Comparison of ENCODE assay signal across 8 mouse cellular contexts in the genomic region with DNA sequence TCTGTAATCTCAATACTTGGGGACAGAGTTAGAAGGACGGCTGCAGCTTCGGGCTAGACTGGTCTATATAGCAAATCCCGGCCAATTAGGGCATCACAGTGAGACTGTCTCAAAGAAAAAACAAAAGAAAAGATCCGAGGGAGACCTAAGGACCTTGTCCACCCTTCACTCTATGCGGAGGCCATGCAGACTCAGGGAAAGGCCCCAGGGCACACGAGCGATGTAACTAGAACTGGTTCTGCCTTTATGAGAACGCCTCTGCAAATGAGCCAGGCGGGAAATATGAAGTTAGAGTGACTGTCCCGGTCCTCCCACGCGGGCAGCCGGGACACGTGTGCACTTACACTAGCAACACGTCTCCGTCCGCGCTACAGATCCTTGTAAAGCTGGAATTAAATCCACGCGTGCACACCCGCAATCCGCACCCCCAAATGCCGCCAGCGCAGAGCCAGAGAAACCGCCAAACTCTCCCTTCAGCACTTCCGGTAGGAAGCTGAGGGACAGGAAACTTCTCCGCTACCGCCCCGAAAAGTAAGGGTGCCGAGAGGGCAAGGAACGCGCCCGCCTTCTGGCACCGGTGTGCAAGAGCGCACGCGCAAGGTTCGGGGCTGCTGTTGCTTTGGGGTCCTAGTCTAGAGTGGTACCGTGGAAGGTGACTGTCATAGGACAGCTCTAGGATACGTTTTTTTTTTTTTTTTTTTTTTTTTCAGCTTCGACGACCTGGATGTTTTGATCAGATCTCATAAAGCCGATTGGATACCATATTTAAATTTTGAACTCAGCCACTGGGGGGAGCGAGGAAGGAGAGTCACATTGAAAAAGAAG. TPM values are rescaled to one million over a fixed set of nuclear protein-coding genes. Genes with fewer than 3 reads are reported as not detected.
DNase-seq lines count a peak whose midpoint lies in the region; ATAC-seq lines count a peak whose summit lies in the region.

A gene (minus strand): TSS at position 492 of the 825 bp plus-strand sequence.

- peak within 1 kb of the TSS; percentile 72 for H3K9ac ChIP-seq in hindbrain, embryonic 16.5 days (ENCODE audit: low read depth, low read length)

- DNase-seq in T-cell, adult 2 months (ENCODE audit: low spot score), result peak; percentile 93
- DNase-seq in cerebellum, postnatal 36 days, result peak; percentile 94
- DNase-seq in gastrocnemius, adult 18-20 months (ENCODE audit: low spot score), result peak; percentile 94
- peak; percentile 95 to 96 for DNase-seq in left cerebral cortex, adult 18-20 months (ENCODE audit: low spot score in 2 of 2)
- DNase-seq in right cerebral cortex, adult 18-20 months, result peak; percentile 96
- DNase-seq in urinary bladder, postnatal 10 days (ENCODE audit: low spot score), result peak; percentile 68

- ATAC-seq in hindbrain, embryonic 16.5 days, result peak; percentile 98

- H3K27ac ChIP-seq in hindbrain, embryonic 16.5 days (ENCODE audit: low read depth, low read length), result peak within 1 kb of the TSS; percentile 52
- H3K27ac ChIP-seq in macrophage, result peak within 1 kb of the TSS; percentile 74

- peaks cover 12% of the 10 kb centered on the region for H3K4me1 ChIP-seq in hindbrain, embryonic 16.5 days (ENCODE audit: control insufficient read depth, insufficient read depth, low read depth, low read length)

- peak within 1 kb of the TSS; percentile 90 for H3K4me2 ChIP-seq in hindbrain, embryonic 16.5 days (ENCODE audit: low read length)

- peaks cover 49% of the 10 kb centered on the region for H3K79me2 ChIP-seq in macrophage (ENCODE audit: inconsistent target)

- peak within 1 kb of the TSS; percentile 73 for H3K4me3 ChIP-seq in hindbrain, embryonic 16.5 days (ENCODE audit: low read length)
- H3K4me3 ChIP-seq in macrophage (ENCODE audit: inconsistent target), result peak within 1 kb of the TSS; percentile 99

- no peaks in the 10 kb centered on the region for H3K9me3 ChIP-seq in hindbrain, embryonic 16.5 days (ENCODE audit: control insufficient read depth, low read length)

- no peaks in the 10 kb centered on the region for H3K27me3 ChIP-seq in hindbrain, embryonic 16.5 days (replicated peaks; ENCODE audit: control insufficient read depth, insufficient read depth, low read length)

- WGBS in hindbrain, embryonic 16.5 days, result under 1% methylated on average over 44 of the region's 44 CpGs
- under 1% methylated on average over 41 of the region's 44 CpGs for WGBS in macrophage (ENCODE audit: missing documents)

- H3K36me3 ChIP-seq in hindbrain, embryonic 16.5 days (ENCODE audit: control insufficient read depth, insufficient read depth, low read length), result peaks cover 12% of the 10 kb centered on the region
- peaks cover 23% of the 10 kb centered on the region for H3K36me3 ChIP-seq in macrophage (ENCODE audit: inconsistent target)

RNA-seq across cellular contexts. Expression of the gene that starts here (rescaled TPM):
- total RNA-seq in gastrocnemius, adult 18-20 months (2021), result 1 to 10 TPM; 2.6 TPM
- 14.7 and 15.2 TPM in 2 replicates for polyA plus RNA-seq in hindbrain, embryonic 16.5 days (2015; fragmentation: Nextera tagmentation; extraction: Ambion mirVana)
- total RNA-seq in left cerebral cortex, adult 18-20 months (2021), result 10 to 100 TPM in 1 of 2 experiments, 1 to 10 TPM in 1; 9.7 to 10.7 TPM
- total RNA-seq in macrophage (2018; cell fraction: chromatin; rRNA removed), result 10 to 100 TPM in 4 of 26 experiments, 1 to 10 TPM in 16, under 1 TPM in 3, not detected in 3; 0.50 to 14.0 (median 5.0) TPM
- total RNA-seq in macrophage (2018; cell fraction: cytosol; rRNA removed), result 1 to 10 TPM in 24 of 26 experiments, under 1 TPM in 2; 0.42 to 6.6 (median 4.5) TPM
- total RNA-seq in macrophage (2018; cell fraction: nucleus; rRNA removed), result 10 to 100 TPM in 6 of 26 experiments, 1 to 10 TPM in 18, under 1 TPM in 1, not detected in 1; 0.63 to 13.9 (median 4.1) TPM
- polyA plus RNA-seq in macrophage (2018), result 1.9 to 6.5 TPM (median 4.3 TPM) in 3 replicates

Comparison
In these comparisons a context has a peak if more than half of its experiments do, and no peak if none do; other contexts are left out.
1. Peak in every context shown above with its lines: DNase-seq, ATAC-seq, H3K4me3 ChIP-seq and H3K27ac ChIP-seq.